Mouse (Mus musculus) liver, adult 2 months (tissue): Measurements from ENCODE around the gene Armh3. TPM values are rescaled to one million over a fixed set of nuclear protein-coding genes. Genes with fewer than 3 reads are reported as not detected.

Experiments used
- DNase-seq: peaks from one replicate; pipeline ENCODE4 v3.0.0-alpha.2; 2011; ENCODE audit warnings: low read depth, low spot score; ENCODE audit errors: extremely low read depth
- H3K27ac ChIP-seq: fragments of 200-500 bp; replicated peaks from 2 replicates; pipeline ENCODE4 v1.5.1; 2012; ENCODE audit warnings: low read depth, mild to moderate bottlenecking, control low read depth, inconsistent platforms, low read length; ENCODE audit not compliant: insufficient read depth
- H3K27me3 ChIP-seq: fragments of 200-500 bp; 2 replicates; pipeline ENCODE4 v1.6.1; 2012; ENCODE audit warnings: mild to moderate bottlenecking, moderate library complexity, low read length, inconsistent platforms; ENCODE audit not compliant: control insufficient read depth, insufficient read depth
- H3K36me3 ChIP-seq: fragments of 200-500 bp; 2 replicates; pipeline ENCODE4 v1.6.1; 2012; ENCODE audit warnings: low read length, inconsistent platforms; ENCODE audit not compliant: control insufficient read depth, insufficient read depth
- H3K4me1 ChIP-seq: fragments of 200-500 bp; 2 replicates; pipeline ENCODE4 v1.6.1; 2011; ENCODE audit warnings: low read length; ENCODE audit not compliant: control insufficient read depth, insufficient read depth
- H3K4me3 ChIP-seq: fragments of 200-500 bp; 2 replicates; pipeline ENCODE4 v1.5.1; 2011; ENCODE audit warnings: low read depth, mild to moderate bottlenecking, control low read depth, low read length, moderate library complexity; ENCODE audit not compliant: insufficient read depth
- H3K79me2 ChIP-seq: fragments of 200-500 bp; 2 replicates; pipeline ENCODE4 v1.6.1; 2012; ENCODE audit warnings: inconsistent platforms, mild to moderate bottlenecking, low read length, moderate library complexity; ENCODE audit not compliant: control insufficient read depth, insufficient read depth
- H3K9ac ChIP-seq: fragments of 200-500 bp; 2 replicates; pipeline ENCODE4 v1.6.1; 2012; ENCODE audit warnings: low read depth, mild to moderate bottlenecking, control low read depth, inconsistent platforms, low read length
- CTCF ChIP-seq: fragments of 200-500 bp; IDR thresholded peaks from 2 replicates; pipeline ENCODE4 v1.5.1; 2011; ENCODE audit warnings: low read depth, low read length, control low read depth
- POLR2A ChIP-seq: fragments of 200-500 bp; IDR thresholded peaks from 2 replicates; pipeline ENCODE4 v1.6.1; 2011; ENCODE audit warnings: low read length, control low read depth; ENCODE audit not compliant: insufficient read depth; ENCODE audit errors: extremely low read depth
- WGBS: fragments of 180-500 bp; shearing (Covaris S2); methylation state at CpG from one replicate; pipeline ENCODE4 v1.1.7; 2018; 5-methylcytosine and 5-hydroxymethylcytosine counted together
- polyA plus RNA-seq: library from polyadenylated mRNA; depleted of rRNA; stranded (reverse); fragments of >200 nt; gene quantifications from 2 replicates; pipeline ENCODE4 v1.2.3, GENCODE M21; 2012
- total RNA-seq: library from RNA; depleted of rRNA; stranded (reverse); fragments of >200 nt; gene quantifications from 2 replicates; pipeline ENCODE4 v1.2.3, GENCODE M21; 2014

Armh3 gene
- total and polyA plus RNA-seq, 2 experiments = 3.8 to 5.2 TPM

- Histone ChIP-seq H3K4me1 (no peaks in the 10 kb centered on the region), H3K27me3 (no peaks in the 10 kb centered on the region), H3K79me2 (no peaks in the 10 kb centered on the region), H3K36me3 (peaks cover 14% of the 10 kb centered on the region; the same call in 1 of the 2 replicates), H3K9ac (no peak overlapping the region), H3K4me3 (no peak overlapping the region), H3K27ac (no peak overlapping the region)
- 84% methylated on average over 9 of the region's 9 CpGs for WGBS
- DNase-seq = no peak
- TF ChIP-seq POLR2A (no peak), CTCF (no peak)
Observed at GRCm38 (mm10) chr19:45937530-45937929, 60.8 kb downstream of the Armh3 start.

GRCm38 (mm10) chr19:45927236-45927635 is 71.1 kb downstream of the Armh3 start:
- no peak for TF ChIP-seq CTCF
- TF ChIP-seq POLR2A = no peak
- 90% methylated on average over 5 of the region's 5 CpGs for WGBS
- Histone ChIP-seq H3K27me3 (no peaks in the 10 kb centered on the region), H3K4me1 (no peaks in the 10 kb centered on the region), H3K4me3 (no peak overlapping the region), H3K79me2 (no peaks in the 10 kb centered on the region), H3K36me3 (peaks cover 15% of the 10 kb centered on the region), H3K9ac (no peak overlapping the region), H3K27ac (no peak overlapping the region)
- no peak for DNase-seq

GRCm38 (mm10) chr19:45926342-45926741 is 71.9 kb downstream of the Armh3 start:
- Histone ChIP-seq H3K9ac (no peak overlapping the region), H3K27me3 (no peaks in the 10 kb centered on the region), H3K36me3 (peaks cover 11% of the 10 kb centered on the region), H3K27ac (no peak overlapping the region), H3K79me2 (no peaks in the 10 kb centered on the region), H3K4me1 (no peaks in the 10 kb centered on the region), H3K4me3 (no peak overlapping the region)
- DNase-seq = no peak
- WGBS = 91% methylated on average over 8 of the region's 8 CpGs
- no peak for TF ChIP-seq POLR2A
- TF ChIP-seq CTCF = no peak

- WGBS = 92% methylated on average over 9 of the region's 9 CpGs
- no peaks in the 10 kb centered on the region for H3K79me2 ChIP-seq
- peaks cover 15% of the 10 kb centered on the region for H3K36me3 ChIP-seq
- TF ChIP-seq CTCF (no peak), POLR2A (no peak)
- H3K4me1 ChIP-seq = no peaks in the 10 kb centered on the region
- H3K27me3 ChIP-seq = no peaks in the 10 kb centered on the region
- DNase-seq = no peak
- no peak overlapping the region for H3K4me3 ChIP-seq
- H3K9ac ChIP-seq = no peak overlapping the region
- H3K27ac ChIP-seq = no peak overlapping the region
Observed at GRCm38 (mm10) chr19:45920299-45921090, 77.8 kb downstream of the Armh3 start.

- Histone ChIP-seq H3K4me1 (no peaks in the 10 kb centered on the region), H3K9ac (no peak overlapping the region), H3K27me3 (no peaks in the 10 kb centered on the region), H3K79me2 (no peaks in the 10 kb centered on the region), H3K36me3 (peaks cover 15% of the 10 kb centered on the region), H3K27ac (no peak overlapping the region), H3K4me3 (no peak overlapping the region)
- no peak for DNase-seq
- over 99% methylated on average over 6 of the region's 6 CpGs for WGBS
- TF ChIP-seq POLR2A (no peak), CTCF (no peak)
Observed at GRCm38 (mm10) chr19:45918406-45918805, 79.9 kb downstream of the Armh3 start.

- H3K9ac ChIP-seq = no peak overlapping the region
- TF ChIP-seq CTCF (no peak), POLR2A (no peak)
- H3K27ac ChIP-seq = no peak overlapping the region
- no peaks in the 10 kb centered on the region for H3K79me2 ChIP-seq
- DNase-seq = no peak
- no peaks in the 10 kb centered on the region for H3K4me1 ChIP-seq
- peaks cover 14% of the 10 kb centered on the region; the same call in 1 of the 2 replicates for H3K36me3 ChIP-seq
- no peak overlapping the region for H3K4me3 ChIP-seq
- WGBS = 92% methylated on average over 3 of the region's 3 CpGs
- no peaks in the 10 kb centered on the region for H3K27me3 ChIP-seq
Observed at GRCm38 (mm10) chr19:45917856-45918255, 80.4 kb downstream of the Armh3 start.
